Mouse (Mus musculus) lung, postnatal 10 days (tissue): ENCODE measurements around the gene Dusp14.
A peak's percentile ranks its signal among the peaks of the same experiment; 100 is the strongest.

Experiments used
- DNase-seq: peaks from one replicate; pipeline ENCODE4 v3.0.0; 2021

Gene Dusp14

GRCm38 (mm10) chr11:84066071-84066481 lies 3.0 kb downstream of the Dusp14 start:
- DNase-seq: peak; percentile 55

DNA sequence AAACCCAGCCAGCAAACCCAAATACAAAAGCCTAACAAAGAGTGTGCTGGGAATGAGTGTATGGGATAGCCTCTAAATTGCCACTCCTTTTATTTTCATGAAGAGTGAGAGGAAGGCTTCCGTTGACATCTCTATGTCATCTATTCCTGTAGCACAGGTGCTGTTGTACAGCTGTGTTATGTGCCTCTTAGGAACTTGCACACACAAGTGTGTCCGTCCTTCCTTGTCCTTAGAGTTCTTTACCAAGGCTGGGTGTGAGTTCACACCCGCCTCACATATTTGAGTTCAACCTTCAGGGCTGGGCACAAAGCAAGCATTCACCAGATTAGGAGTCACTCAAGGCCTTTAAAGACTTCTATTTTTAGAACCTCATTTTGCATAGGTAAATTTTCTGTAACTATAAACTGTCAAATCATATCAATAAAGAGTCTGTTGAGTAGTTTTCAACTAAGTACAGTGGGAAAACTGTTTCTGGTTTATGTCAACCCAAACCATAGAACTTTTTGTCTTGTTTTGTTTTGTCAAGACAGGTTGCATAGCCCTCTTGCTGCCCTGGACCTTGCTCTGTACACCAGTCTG lies 5.3 kb downstream of the Dusp14 start:
- no peak for DNase-seq

DNA sequence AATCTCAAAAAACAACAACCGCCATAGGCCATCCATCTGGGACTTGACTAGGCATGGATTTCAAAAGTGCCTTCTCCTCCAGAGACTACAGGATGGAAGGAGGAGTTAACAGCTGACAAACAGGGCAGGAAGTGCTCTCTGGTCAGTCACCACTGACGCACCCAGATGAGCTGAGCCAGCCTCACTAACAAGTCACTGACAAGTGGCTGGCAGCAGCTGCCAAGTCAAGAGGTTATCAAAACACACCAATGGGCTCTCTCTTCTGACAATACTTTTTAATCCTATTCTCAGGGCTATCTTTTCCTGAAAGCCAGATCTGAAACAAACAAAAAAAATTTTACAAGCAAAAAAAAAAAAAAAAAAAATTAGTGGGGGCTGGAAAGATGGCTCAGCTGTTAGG lies 6.3 kb downstream of the Dusp14 start:
- DNase-seq: peak; percentile 63

DNA sequence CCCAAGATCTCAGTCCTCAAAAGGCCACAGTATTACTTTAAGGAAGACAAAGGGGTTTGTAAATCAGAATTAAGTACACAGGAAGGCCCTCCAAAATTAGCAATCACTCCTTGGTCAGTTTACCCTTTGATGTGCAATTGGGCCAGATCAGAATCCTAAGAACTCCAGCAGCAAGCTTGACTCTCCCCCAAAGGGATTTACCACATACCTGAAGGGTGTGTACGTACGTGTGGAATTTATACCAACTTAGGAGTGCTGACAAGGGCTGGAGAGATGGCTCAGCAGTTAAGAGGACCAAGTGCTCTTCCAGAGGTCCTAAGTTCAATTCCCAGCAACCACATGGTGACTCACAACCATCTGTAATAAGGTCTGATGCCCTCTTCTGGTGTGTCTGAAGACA lies 7.2 kb downstream of the Dusp14 start:
- DNase-seq: no peak

DNA sequence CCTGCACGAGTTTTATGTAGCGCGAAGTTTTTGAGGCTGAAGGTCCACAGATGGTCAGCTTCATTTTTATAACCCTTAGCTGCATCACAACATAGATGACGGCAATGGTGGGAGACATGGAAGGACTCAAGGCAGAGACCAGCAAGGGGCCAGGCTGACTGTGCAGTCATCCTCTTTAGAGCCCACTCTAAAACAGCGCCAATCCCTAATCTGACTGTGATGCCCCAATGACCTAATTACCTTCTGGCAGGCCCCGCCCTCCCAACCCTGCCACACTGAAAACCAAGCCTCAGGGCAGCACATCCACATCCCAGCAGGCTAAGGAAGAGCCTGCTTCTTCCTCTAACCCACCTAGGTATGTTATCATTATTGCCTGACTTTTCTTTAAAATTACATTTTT lies 8.4 kb downstream of the Dusp14 start:
- DNase-seq: no peak

- no peak for DNase-seq
Observed at GRCm38 (mm10) chr11:84059784-84060183, 9.3 kb downstream of the Dusp14 start.

- DNase-seq: no peak
Observed at GRCm38 (mm10) chr11:84057418-84057817, 11.6 kb downstream of the Dusp14 start.

DNA sequence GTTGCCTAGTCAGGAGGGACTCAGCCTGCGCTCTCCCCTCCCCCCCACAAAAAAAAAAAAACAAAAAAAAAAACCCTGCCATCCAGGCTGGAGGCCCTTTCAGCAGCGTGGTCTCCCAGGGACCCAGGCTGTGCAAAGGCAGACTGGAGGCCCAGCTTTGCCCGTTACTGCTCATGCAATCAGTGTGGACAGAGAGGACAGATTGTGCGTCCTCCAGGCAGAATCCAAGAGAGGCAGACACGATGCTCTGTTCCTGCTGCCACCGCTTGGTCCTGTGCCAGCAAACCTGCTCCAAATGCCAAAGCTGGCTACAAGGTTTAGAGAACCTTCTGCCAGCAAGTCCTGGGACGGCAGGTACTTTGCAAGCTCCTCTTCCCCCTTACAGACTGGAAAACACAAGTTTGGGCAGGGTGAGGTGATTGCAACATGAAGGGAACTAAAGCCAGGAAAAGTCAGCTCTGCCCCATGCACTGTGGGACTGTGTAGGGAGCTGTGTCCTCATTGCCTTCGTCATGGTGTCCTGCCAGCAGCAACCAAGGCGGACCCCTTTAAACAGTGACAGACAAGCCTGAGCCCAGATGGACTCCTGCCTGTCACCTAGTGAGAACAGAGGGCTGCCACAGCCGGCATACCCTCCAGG lies 15.4 kb downstream of the Dusp14 start:
- DNase-seq: peak; percentile 19

GRCm38 (mm10) chr11:84053055-84053454 lies 16.0 kb downstream of the Dusp14 start:
- DNase-seq: no peak

GRCm38 (mm10) chr11:84048411-84048810 lies 20.6 kb downstream of the Dusp14 start:
- DNase-seq: no peak

- DNase-seq: no peak
Observed at GRCm38 (mm10) chr11:84047270-84047669, 21.8 kb downstream of the Dusp14 start.

DNA sequence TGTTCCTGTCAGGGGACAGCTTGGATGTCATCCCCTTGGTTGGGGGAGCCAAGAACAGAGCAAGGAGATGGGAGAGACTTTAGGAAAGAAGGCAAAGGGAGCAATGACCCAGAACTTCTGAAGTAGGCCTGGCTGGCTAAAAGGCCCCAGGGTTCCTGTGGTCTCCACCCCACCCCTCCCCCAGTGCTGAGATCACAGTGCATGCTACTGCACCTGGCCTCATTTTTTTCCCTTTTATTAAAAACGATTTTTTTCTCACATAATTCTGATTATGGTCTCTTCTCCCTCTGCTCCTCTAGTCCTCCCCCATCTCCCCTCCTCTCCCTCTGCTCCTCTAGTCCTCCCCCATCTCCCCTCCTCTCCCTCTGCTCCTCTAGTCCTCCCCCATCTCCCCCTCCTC lies 24.1 kb downstream of the Dusp14 start:
- no peak for DNase-seq

DNA sequence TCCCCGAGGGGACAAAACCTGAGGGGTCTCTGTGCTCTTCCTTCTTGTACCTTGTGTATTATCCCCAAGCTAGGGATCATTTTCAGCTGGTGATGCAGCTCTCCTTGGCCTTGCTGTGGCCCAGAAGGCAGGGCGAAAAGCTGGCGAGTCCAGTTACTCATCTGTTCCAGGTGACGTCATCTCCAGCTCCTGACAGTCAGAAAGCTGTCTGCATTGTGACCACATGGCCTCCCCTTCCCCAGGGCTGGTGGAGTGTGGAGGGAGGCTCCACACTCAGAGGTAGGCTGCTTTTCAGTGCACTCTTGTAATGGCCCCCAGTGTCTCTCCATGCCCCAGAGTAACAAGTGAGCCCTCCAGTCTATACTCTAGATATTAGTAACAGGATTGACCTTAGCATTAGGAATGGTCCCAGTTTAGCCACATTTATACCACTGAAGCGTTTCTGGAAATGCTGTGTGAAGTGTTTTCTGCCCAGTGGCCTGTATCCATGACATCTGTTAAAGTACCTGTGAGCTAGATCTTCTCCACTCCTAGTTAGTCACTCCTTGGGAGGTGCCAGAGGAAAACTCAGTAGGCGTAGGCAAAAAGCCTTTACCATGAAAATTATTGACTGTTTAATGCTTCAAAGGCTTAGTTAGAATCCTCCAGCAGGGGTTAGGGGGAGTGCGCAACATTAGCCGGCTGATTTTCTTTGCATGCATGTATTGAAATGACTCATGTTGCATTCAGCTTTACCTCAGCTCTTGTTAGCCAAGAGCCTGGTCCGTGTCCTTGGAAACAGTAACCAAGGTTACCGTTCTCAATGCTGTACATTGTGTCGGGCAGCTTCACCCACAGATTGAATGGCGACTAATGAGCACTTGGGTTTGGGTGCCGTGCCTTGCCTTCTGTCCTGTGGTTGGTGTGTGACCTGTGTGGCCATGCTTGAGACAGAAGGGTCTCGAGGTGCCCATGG lies 26.0 kb downstream of the Dusp14 start:
- no peak for DNase-seq

DNA sequence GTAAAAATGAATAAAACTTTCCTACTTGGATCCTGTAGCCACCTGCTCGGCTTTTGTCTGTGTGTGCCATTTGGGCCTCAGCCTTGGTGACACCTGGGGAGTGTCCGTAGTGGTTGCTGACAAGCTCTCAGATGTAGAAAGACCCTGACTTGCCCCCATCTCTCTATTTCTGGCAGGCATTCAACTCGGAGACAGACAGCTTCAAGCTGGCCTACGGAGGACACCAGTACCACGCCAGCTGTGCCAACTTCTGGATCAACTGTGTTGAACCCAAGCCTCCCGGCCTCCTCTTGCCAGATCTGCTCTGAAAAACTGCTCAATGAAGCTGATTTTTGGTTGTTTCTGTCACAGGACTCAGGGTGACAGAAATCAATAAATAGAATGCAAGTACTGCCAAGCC lies 28.4 kb downstream of the Dusp14 start:
- DNase-seq: peak; percentile 78

DNA sequence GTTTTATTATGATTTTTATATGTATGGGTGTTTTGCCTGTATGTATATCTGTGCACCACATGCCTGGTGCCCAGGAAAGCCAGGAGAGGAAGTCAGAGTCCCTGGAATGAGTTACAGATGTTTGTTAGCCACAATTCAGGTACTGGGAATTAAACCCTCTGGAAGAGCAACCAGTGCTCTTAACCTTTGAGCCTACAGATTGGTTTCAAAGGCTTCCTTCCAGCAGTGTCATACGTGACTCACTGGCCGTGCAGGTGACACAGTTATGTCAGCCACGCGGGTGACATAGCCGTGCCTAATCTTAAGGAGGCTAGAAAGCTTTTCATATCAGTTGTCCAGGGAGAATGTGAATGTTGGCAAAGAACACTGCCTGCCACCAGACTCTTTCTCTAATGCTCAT lies 35.4 kb downstream of the Dusp14 start:
- no peak for DNase-seq

DNA sequence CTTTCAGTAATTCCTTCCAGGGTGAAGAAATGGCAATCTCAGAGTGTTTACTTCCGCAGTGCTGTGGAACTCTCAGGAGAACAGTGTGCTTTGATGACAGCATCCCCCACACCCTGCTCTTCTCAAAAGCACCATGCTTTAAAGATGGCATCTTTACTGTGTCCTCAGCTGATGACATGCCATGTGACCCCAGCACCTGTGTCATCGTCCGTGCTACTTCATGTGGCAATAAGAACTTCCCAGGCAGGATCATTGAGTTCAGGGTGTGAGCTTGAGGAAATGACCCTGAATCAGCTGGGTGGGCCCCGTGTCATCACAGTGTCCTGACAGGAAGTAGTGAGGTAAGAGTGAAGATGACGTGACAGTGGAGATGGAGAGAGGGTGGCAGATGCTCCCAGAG lies 36.5 kb downstream of the Dusp14 start:
- DNase-seq: no peak

DNA sequence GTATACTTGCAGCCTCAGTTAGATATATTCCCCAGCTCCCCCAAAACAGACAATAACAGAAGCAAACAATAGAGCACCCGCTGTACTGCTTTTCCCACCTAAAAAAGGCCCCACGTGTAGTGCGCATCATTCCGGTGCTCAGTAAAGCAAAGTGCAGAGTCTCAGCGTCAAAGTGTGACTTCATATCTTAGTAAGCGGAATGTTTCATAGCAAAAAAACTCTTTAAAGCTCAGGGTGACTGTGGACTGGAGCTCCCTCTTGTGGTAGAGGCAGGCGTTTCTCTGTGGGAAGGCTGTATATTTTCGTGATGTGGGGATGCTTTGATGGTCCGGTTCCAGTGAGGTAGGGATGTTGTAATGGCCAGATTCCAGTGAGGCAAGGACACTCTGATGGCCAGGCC lies 37.1 kb downstream of the Dusp14 start:
- DNase-seq: peak; percentile 69

DNA sequence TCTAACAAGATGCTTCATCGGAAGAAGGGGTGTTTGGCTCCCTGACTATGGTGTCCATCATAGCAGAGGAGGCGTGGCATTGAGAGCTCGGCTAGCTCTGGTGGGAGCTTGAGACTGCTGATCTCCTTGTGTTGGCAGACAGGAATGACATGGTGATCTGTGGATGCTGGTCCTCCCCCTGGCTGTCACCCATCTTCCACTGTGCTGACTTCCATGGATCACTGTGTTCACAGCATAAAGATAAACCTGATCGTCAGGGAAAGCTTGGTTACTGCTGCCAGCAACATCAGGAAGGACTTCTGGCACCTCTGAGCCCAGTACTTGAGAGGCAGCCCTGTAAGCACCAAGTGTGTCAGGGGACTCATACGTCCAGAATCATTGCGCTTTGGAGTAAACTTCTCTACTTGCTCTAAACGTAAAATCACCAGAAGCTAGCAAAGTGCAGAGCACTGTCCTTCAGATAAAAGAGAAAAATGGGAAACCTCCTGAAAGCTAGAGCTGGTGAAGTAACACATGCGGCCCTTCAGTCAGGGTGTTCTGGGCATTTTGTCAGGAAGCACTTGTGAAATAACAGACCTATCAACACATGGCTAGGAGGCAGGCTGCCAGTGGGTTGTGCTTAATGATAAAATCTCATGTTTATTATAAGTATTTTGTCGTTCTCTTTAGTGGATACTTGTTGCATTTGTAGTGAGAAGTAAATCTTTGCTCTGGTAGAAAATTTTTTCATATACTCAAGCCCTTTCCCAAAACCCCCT lies 40.6 kb downstream of the Dusp14 start:
- DNase-seq: peak; percentile 83

GRCm38 (mm10) chr11:84027231-84027630 lies 41.8 kb downstream of the Dusp14 start:
- DNase-seq: peak; percentile 22

DNA sequence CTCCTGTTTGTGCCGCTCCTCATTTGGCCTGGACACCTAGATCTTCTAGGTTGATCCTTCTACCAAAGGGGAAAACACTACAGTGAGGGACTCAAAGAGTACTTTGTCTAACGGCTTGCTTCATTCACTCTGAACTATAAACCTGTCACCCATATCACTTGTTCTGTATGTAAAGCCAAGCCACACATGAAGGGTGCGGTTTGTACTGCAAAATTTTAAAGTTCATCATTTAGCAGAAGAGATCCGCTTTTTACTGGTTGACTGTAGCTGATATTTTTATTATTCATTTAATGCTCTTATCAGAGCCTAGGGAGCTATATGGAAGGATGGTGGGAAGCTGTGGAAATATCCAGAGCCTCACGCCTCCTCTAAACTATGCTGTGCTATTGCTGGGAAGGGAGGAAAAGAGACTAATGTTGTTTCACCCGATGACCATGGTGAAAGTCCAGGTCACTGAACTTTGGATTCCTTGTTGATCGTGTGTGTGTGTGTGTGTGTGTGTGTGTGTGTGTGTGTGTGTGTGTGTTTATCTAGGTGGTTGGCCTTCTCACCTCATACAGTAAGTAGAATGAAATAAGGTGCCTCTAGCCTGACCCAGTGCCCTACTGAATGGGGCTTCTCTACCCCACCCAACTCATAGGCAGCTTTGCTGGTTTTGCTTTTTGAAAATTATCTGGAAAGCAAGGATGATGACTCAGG lies 52.1 kb downstream of the Dusp14 start:
- DNase-seq: no peak

- no peak for DNase-seq
Observed at GRCm38 (mm10) chr11:84016147-84016809, 52.8 kb downstream of the Dusp14 start.

DNA sequence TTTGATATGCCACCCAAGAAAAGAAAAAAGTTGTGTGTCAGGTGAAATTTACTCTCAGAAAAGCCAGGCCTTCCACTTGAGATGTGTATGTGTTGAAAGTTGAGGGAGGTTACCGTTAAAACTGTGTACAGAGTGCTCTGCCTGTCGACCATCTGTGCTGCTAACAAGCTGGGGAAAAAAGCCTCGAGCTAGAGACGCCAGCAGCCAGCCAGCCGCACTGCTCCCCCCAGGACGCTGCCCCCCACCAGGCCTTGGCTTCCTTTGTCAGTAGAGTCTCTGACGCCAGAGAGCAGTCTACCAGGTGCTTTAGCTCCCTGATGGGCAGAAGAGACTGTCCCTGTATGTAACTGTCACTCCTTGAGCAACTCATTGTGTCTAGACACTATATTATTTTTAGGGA lies 56.0 kb downstream of the Dusp14 start:
- no peak for DNase-seq
